Mouse (Mus musculus) intestine, postnatal 0 days (tissue): ENCODE results near the gene Slc41a2. TPM values are rescaled to one million over a fixed set of nuclear protein-coding genes. Genes with fewer than 3 reads are reported as not detected.

ENCODE experiments used
- ATAC-seq: fragments of 200-750 bp; cut with Nextera tagmentation; 2 replicates; pipeline ENCODE4 v1.8.0; 2017; ENCODE audit warnings: mild to moderate bottlenecking, moderate TSS enrichment, moderate library complexity
- H3K27ac ChIP-seq: fragments of 300-500 bp; sonication (generic); 2 replicates; pipeline ENCODE4 v1.5.1; 2014; ENCODE audit warnings: mild to moderate bottlenecking, low read depth, low read length, moderate library complexity
- H3K27me3 ChIP-seq: fragments of 300-500 bp; sonication (generic); replicated peaks from 2 replicates; pipeline ENCODE4 v1.6.1; 2014; ENCODE audit warnings: low read length, mixed read lengths; ENCODE audit not compliant: control insufficient read depth, insufficient read depth
- H3K36me3 ChIP-seq: fragments of 300-500 bp; sonication (generic); 2 replicates; pipeline ENCODE4 v1.6.1; 2014; ENCODE audit warnings: mild to moderate bottlenecking, moderate library complexity; ENCODE audit not compliant: control insufficient read depth, insufficient read depth
- H3K4me1 ChIP-seq: fragments of 300-500 bp; sonication (generic); replicated peaks from 2 replicates; pipeline ENCODE4 v1.6.1; 2014; ENCODE audit warnings: antibody characterized with exemption, low read length, mixed read lengths; ENCODE audit not compliant: control insufficient read depth, insufficient read depth
- H3K4me2 ChIP-seq: fragments of 300-500 bp; sonication (generic); replicated peaks from 2 replicates; pipeline ENCODE4 v1.6.1; 2014; ENCODE audit warnings: low read depth, mild to moderate bottlenecking, moderate library complexity
- H3K4me3 ChIP-seq: fragments of 300-500 bp; sonication (generic); 2 replicates; pipeline ENCODE4 v1.5.1; 2014; ENCODE audit warnings: low read depth, low read length
- H3K9ac ChIP-seq: fragments of 300-500 bp; sonication (generic); 2 replicates; pipeline ENCODE4 v1.6.1; 2014; ENCODE audit warnings: mild to moderate bottlenecking, low read depth, low read length
- H3K9me3 ChIP-seq: fragments of 300-500 bp; sonication (generic); 2 replicates; pipeline ENCODE4 v1.6.1; 2016; ENCODE audit warnings: mixed run types; ENCODE audit not compliant: control insufficient read depth
- CTCF ChIP-seq: sonication (generic); IDR thresholded peaks from 2 replicates; pipeline ENCODE4 v1.5.1; 2016; ENCODE audit warnings: low read depth, mild to moderate bottlenecking, control low read depth, antibody characterized with exemption, moderate library complexity
- WGBS: fragments of 180-500 bp; shearing (Covaris S2); extraction: QIAGEN DNeasy Blood & Tissue Kit; methylation state at CpG from one replicate; pipeline ENCODE4 v1.1.7; 2014; 5-methylcytosine and 5-hydroxymethylcytosine counted together
- polyA plus RNA-seq: library from polyadenylated mRNA; unstranded; fragments of >200 nt; fragmentation: Nextera tagmentation; extraction: Ambion mirVana; gene quantifications from 2 replicates; pipeline ENCODE4 v1.2.1, GENCODE M21; 2015

Gene Slc41a2
- polyA plus RNA-seq = 1.6 and 1.9 TPM in 2 replicates

DNA sequence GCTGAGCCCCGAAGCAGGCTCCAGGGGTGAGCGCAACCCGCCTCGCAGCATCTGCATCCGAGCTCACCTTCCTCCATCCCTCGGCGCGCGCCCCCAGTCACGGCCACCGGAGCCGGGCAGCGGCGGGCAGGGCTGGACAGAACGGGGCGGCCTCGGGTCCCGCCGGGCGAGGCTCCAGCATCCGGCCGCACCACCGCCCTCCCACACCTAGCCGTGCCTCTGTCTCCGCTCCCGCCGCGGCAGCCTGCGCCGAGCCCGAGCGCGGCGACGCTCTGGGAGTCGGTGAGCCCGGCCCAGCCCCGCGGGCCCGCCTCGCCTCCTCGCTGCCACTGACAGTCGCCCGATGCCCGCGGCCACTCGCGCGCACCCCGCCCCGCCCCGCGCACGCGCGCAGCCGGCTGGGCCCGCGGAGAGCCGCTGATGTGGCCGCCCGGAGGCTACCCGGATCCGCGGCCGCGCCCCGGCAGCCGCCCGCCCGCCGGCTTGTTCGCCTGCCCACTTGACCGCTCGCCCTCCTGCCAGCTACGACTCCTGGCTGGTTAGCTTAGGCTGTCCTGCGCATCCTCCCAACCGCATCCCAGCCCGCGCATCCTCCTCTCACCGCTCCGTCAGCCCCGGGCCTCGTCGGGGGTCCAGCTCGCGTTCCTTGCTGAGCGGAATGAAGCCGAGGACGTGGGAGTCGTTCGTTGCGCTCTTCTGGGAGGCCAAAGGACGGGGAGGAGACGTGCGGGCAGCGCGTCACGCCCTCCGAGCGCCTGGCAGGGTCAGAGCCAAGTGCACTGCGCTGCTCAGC, at the start of gene Slc41a2:
Gene Slc41a2, minus strand, starts transcription at position 724 of the 793 bp plus-strand sequence.
- no peaks in the 10 kb centered on the region for H3K9me3 ChIP-seq
- no peaks in the 10 kb centered on the region for H3K36me3 ChIP-seq
- H3K4me2 ChIP-seq = peak within 1 kb of the TSS; percentile 97
- H3K27me3 ChIP-seq = peaks cover 36% of the 10 kb centered on the region; the same call in 1 of the 2 replicates
- WGBS = under 1% methylated on average over 78 of the region's 102 CpGs
- peak; percentile 80 for ATAC-seq
- H3K4me3 ChIP-seq = peak within 1 kb of the TSS; percentile 59
- peak within 1 kb of the TSS; percentile 42 for H3K9ac ChIP-seq
- H3K4me1 ChIP-seq = no peaks in the 10 kb centered on the region
- no peak for TF ChIP-seq CTCF
- H3K27ac ChIP-seq = peak within 1 kb of the TSS; percentile 68; the same call in 1 of the 2 replicates

DNA sequence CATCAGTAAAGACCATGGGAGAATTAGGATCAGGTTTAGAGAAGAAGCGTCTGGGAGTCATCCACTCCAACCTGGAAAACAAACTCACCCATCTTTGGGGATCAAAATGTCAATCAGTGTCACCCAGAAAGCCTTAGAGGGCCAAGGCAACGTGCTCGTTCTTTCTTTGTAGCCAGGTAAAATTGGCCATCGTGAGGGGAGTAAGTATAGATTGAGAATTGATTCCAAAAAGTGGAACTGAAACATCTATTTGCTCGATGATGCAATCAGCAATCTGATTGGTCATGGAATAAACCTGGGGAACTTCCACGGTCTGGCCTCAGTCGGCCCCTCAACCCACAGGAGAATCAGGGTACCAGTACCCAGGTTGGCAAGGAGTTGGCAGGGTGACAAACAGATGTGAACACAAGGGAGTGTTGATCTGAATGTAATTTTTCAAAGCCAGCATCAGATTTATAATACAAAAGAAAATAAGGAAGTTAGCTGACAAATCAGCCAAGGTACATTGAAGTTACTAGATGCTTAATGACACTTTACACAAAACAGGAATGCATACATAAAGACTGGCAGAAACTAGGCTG, 47.7 kb upstream of the Slc41a2 start:
- no peaks in the 10 kb centered on the region for H3K27me3 ChIP-seq

DNA sequence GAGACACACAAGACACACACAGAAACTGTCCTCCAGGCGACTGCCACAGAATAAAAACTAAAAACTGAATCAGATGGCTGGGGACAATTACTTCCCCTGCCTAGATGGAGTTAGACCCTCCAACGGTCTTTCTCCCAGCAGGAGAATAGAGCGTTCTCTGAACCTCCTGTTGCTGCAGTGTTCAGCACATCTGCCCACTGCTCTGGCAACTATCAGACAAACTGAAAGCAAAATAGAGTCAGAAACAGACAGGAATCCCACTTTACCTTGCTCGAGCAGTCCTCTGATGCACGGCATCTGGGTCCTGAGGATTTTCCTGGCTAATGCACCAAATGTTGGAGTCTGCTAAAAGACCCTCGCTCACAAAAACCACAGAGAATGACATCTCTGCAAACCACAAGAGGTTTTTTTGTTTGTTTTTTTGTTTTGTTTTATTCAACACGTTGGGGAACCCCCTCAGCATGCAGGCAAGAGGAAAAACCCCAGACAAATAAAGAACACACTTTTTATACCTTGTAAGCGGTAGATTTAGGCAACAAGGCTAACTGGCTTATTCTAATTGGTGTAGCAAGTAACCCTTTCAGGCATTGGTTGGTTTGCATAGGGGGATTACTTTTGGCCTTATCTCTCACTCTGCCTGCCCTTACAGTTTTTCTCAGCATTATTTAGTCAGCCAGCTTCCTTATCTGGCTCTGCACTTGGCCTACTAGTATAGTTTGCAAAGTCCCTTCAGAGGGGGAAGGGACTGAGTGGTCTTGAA, 47.0 kb upstream of the Slc41a2 start:
- H3K27me3 ChIP-seq = no peaks in the 10 kb centered on the region
- H3K9ac ChIP-seq = no peak overlapping the region
- no peak for TF ChIP-seq CTCF
- no peak overlapping the region for H3K4me3 ChIP-seq
- H3K9me3 ChIP-seq = no peaks in the 10 kb centered on the region
- H3K4me2 ChIP-seq = no peak overlapping the region
- no peak overlapping the region for H3K27ac ChIP-seq
- no peak for ATAC-seq
- H3K4me1 ChIP-seq = no peaks in the 10 kb centered on the region
- no peaks in the 10 kb centered on the region for H3K36me3 ChIP-seq
- WGBS = 92% methylated on average over 8 of the region's 8 CpGs

More for the DNA sequence above, 47.7 kb upstream of the Slc41a2 start:
- Histone ChIP-seq H3K36me3 (no peaks in the 10 kb centered on the region), H3K9ac (no peak overlapping the region), H3K9me3 (no peaks in the 10 kb centered on the region), H3K4me1 (no peaks in the 10 kb centered on the region), H3K4me2 (no peak overlapping the region), H3K4me3 (no peak overlapping the region), H3K27ac (no peak overlapping the region)
- TF ChIP-seq CTCF = no peak
- WGBS = 97% methylated on average over 7 of the region's 7 CpGs
- no peak for ATAC-seq

DNA sequence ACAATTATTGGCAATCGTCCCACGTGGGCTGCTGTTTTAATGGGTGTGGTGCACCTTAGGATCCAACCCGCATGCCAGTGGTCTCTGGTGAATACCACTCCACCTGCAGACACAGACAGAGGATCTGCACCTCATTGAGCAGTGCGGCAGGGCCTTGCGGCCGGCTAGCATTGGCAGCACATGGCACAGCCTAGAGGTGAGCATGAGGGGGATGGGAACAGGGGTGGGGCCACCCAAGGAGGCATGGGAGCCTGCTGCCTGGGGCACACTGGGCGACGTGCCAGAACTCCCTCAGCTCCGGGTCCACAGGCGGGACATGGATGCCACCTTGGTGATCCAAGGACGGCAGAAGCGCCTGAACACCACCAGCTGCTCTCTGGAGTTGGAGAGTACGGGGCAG, 46.2 kb upstream of the Slc41a2 start:
- Histone ChIP-seq H3K27me3 (no peaks in the 10 kb centered on the region), H3K27ac (no peak overlapping the region), H3K9me3 (no peaks in the 10 kb centered on the region), H3K36me3 (peaks cover 3% of the 10 kb centered on the region; the same call in 1 of the 2 replicates), H3K4me1 (no peaks in the 10 kb centered on the region), H3K4me3 (no peak overlapping the region), H3K4me2 (no peak overlapping the region), H3K9ac (no peak overlapping the region)
- no peak for TF ChIP-seq CTCF
- 93% methylated on average over 13 of the region's 13 CpGs for whole genome bisulfite sequencing
- no peak for ATAC-seq

DNA sequence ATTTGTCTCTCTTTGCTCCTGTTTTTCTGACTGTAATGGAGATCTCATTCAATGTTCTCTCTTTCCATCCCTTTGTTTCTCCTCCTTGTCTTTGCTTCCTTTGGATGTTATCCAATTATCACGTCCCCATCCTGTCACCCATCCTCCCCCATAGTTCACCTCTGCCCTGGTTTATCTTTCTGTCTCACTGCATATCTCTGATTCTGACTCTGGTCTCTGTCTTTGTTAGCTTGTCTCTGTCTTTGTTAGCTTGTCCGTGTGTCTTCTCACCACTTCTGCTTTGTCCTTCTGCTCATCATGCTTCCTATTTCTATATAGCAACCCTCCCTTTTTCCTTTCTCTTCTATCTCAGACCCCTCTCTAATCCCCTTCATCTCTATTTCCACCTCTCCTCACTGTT, 45.3 kb upstream of the Slc41a2 start:
- H3K4me1 ChIP-seq = no peaks in the 10 kb centered on the region
- H3K36me3 ChIP-seq = peaks cover 3% of the 10 kb centered on the region; the same call in 1 of the 2 replicates
- WGBS = 84% methylated on average over 2 of the region's 2 CpGs
- H3K27me3 ChIP-seq = no peaks in the 10 kb centered on the region
- no peak overlapping the region for H3K4me2 ChIP-seq
- H3K27ac ChIP-seq = no peak overlapping the region
- no peaks in the 10 kb centered on the region for H3K9me3 ChIP-seq
- no peak overlapping the region for H3K9ac ChIP-seq
- TF ChIP-seq CTCF = no peak
- H3K4me3 ChIP-seq = no peak overlapping the region
- ATAC-seq = no peak

DNA sequence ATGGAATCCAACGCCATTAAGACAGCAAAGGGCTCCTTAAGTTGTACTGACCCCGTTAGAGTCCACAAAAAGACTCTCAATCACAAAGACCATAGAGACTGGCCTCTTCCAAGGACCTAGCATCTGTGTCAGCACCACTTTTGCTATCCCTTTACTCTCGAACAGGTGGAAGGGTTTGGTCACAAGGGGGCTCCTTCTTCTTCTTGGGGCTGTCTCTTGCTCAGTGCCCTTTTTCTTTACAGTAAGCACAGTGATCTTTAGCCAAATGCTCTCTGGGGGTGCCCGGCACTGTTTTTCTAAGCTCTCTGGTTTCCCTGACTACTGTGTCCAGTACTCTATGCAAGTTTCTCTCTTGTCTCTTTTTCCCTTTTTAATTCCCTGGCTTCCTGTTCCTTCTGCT, 44.8 kb upstream of the Slc41a2 start:
- H3K4me1 ChIP-seq = no peaks in the 10 kb centered on the region
- H3K27me3 ChIP-seq = no peaks in the 10 kb centered on the region
- H3K9ac ChIP-seq = no peak overlapping the region
- H3K27ac ChIP-seq = no peak overlapping the region
- no peak for ATAC-seq
- no peak overlapping the region for H3K4me3 ChIP-seq
- no peaks in the 10 kb centered on the region for H3K9me3 ChIP-seq
- peaks cover 3% of the 10 kb centered on the region; the same call in 1 of the 2 replicates for H3K36me3 ChIP-seq
- no peak for TF ChIP-seq CTCF
- 82% methylated on average over 4 of the region's 4 CpGs for WGBS
- no peak overlapping the region for H3K4me2 ChIP-seq
